Mouse (Mus musculus) CD4-positive, CD25-positive, alpha-beta regulatory T cell, adult 2 months (primary cell): ENCODE measurements at regions not wholly inside any gene's neighbourhood (a gene's known extent, or its start where the extent isn't known, plus 50 kb on each side); places are given as distances from the start of the nearest gene placed in this dataset.

ENCODE experiments used
- DNase-seq: peaks from one replicate; pipeline ENCODE4 v3.0.0-alpha.2; 2012; ENCODE audit warnings: low read depth, low spot score

- DNase-seq = no peak
Measured at GRCm38 (mm10) chr11:14136142-14136541, 462.9 kb upstream of the Pom121l12 start.

- DNase-seq = peak; percentile 62
Measured at GRCm38 (mm10) chr11:14142376-14142775, 456.7 kb upstream of the Pom121l12 start.

GRCm38 (mm10) chr11:14147639-14148038, 451.4 kb upstream of the Pom121l12 start:
- DNase-seq = no peak

GRCm38 (mm10) chr11:14159366-14159765, 439.7 kb upstream of the Pom121l12 start:
- no peak for DNase-seq

- DNase-seq = no peak
Measured at GRCm38 (mm10) chr11:14169478-14169877, 429.6 kb upstream of the Pom121l12 start.

- no peak for DNase-seq
Measured at GRCm38 (mm10) chr11:14174594-14174993, 424.5 kb upstream of the Pom121l12 start.

- DNase-seq = no peak
Measured at GRCm38 (mm10) chr11:14182020-14182419, 417.1 kb upstream of the Pom121l12 start.

GRCm38 (mm10) chr11:14182466-14182865, 416.6 kb upstream of the Pom121l12 start:
- no peak for DNase-seq

- no peak for DNase-seq
Measured at GRCm38 (mm10) chr11:14183258-14183968, 415.7 kb upstream of the Pom121l12 start.

GRCm38 (mm10) chr11:14195081-14195480, 404.0 kb upstream of the Pom121l12 start:
- DNase-seq = no peak
